Mouse (Mus musculus): ENCODE measurements around the gene Scgb2b17. TPM values are rescaled to one million over a fixed set of nuclear protein-coding genes. Genes with fewer than 3 reads are reported as not detected.
"Not testable (repeated sequence)": the region's sequence is repeated elsewhere in the genome, so short reads cannot be mapped to it uniquely, and the experiment has no call there.

The Scgb2b17 gene
- polyA plus RNA-seq (2012; ENCODE audit: insufficient read depth, insufficient read length, missing spikeins): not detected in 2 replicates

DNA sequence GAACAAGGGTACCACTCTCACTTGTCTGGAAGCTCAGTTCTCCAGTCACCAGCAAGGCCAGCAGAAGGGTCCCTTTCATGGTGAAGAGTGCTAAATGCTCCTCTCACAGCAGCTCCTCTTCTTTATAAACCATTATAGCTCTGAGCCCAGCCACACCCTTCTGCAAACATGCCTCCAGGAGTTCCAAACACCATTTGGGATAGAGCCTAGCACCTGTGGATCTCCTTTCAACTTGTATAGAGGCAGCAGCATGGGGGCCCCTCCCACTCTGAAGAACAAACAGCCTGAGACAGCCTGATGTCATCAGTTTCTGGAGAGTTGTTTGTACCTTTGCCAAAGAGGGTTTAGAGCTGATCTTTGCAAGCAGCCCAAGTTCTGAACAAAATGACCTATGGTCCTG, at the start of gene Scgb2b17:
Scgb2b17 (minus strand) TSS at position 101 of the 400 bp plus-strand sequence.
- H3K27ac ChIP-seq (replicated peaks; ENCODE audit: low read depth, low read length); H3K4me3 ChIP-seq (ENCODE audit: insufficient read depth, low read depth, low read length); H3K4me1 ChIP-seq (ENCODE audit: control insufficient read depth, insufficient read depth, insufficient read length, low read length): not testable (repeated sequence)

DNA sequence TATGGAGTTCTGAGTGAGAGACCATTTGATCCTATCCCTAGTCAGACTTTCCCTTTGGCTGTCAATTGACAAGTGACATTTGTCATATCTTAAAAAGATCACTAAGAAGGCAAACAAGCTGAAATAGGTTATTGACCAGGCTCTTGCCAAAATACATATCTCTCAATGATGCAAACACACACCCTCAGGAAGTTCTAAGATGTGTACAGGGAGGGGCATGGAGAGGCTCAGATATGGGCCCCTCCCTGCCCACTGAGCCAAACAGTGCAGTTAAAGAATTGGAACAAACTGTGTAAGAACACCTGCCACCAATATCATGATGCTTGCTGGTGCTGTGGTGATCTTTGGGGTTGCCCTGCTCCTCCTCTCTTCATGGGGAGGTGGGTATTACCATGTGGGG, 6.8 kb upstream of the Scgb2b17 start, which contains the start of gene Scgb1b17:
Scgb1b17 (plus strand) TSS at position 301 of the 400 bp plus-strand sequence.
- not testable (repeated sequence) for H3K4me1 ChIP-seq (ENCODE audit: control insufficient read depth, insufficient read depth, insufficient read length, low read length); H3K27ac ChIP-seq (replicated peaks; ENCODE audit: low read depth, low read length); H3K4me3 ChIP-seq (ENCODE audit: insufficient read depth, low read depth, low read length)

Other genes with a start within 250 kb of the Scgb2b17 start
- not detected in 2 replicates for gene Scgb2b15, start 226.9 kb downstream of the Scgb2b17 start, polyA plus RNA-seq (2012; ENCODE audit: insufficient read depth, insufficient read length, missing spikeins)
- gene Scgb1b15, start 220.0 kb downstream of the Scgb2b17 start, polyA plus RNA-seq (2012; ENCODE audit: insufficient read depth, insufficient read length, missing spikeins): not detected in 2 replicates
- gene Scgb1b17, start 6.9 kb upstream of the Scgb2b17 start, polyA plus RNA-seq (2012; ENCODE audit: insufficient read depth, insufficient read length, missing spikeins): not detected in 2 replicates
- not detected in 2 replicates for gene Scgb2b18, start 117.3 kb upstream of the Scgb2b17 start, polyA plus RNA-seq (2012; ENCODE audit: insufficient read depth, insufficient read length, missing spikeins)
- gene Scgb1b18, start 129.0 kb upstream of the Scgb2b17 start, polyA plus RNA-seq (2012; ENCODE audit: insufficient read depth, insufficient read length, missing spikeins): not detected in 2 replicates
- gene Scgb2b19, start 223.8 kb upstream of the Scgb2b17 start, polyA plus RNA-seq (2012; ENCODE audit: insufficient read depth, insufficient read length, missing spikeins): not detected in 2 replicates
- not detected in 2 replicates for gene Scgb1b19, start 230.7 kb upstream of the Scgb2b17 start, polyA plus RNA-seq (2012; ENCODE audit: insufficient read depth, insufficient read length, missing spikeins)

All from brown adipose tissue, adult 24 weeks (tissue).